Mouse (Mus musculus) neural tube, embryonic 11.5 days (tissue): ENCODE measurements at regions not wholly inside any gene's neighbourhood (a gene's known extent, or its start where the extent isn't known, plus 50 kb on each side); places are given as distances from the start of the nearest gene placed in this dataset.

Source experiments
- ATAC-seq: fragments of 200-750 bp; cut with Nextera tagmentation; 2 replicates; pipeline ENCODE4 v1.8.0; 2017; ENCODE audit warnings: moderate number of reproducible peaks, mild to moderate bottlenecking, moderate TSS enrichment, moderate library complexity; ENCODE audit not compliant: insufficient read depth, low FRiP score, low TSS enrichment
- DNase-seq: peaks from one replicate; pipeline ENCODE4 v3.0.0-alpha.2; 2015; ENCODE audit warnings: low spot score
- H3K27ac ChIP-seq: fragments of 300-500 bp; sonication (generic); 2 replicates; pipeline ENCODE4 v1.5.1; 2014; ENCODE audit warnings: low read depth, mild to moderate bottlenecking, low read length
- H3K27me3 ChIP-seq: fragments of 300-500 bp; sonication (generic); 2 replicates; pipeline ENCODE4 v1.6.1; 2014; ENCODE audit warnings: mild to moderate bottlenecking, low read length, mixed read lengths; ENCODE audit not compliant: control insufficient read depth, insufficient read depth
- H3K36me3 ChIP-seq: fragments of 300-500 bp; sonication (generic); 2 replicates; pipeline ENCODE4 v1.6.1; 2014; ENCODE audit warnings: mild to moderate bottlenecking, low read length, moderate library complexity, mixed read lengths; ENCODE audit not compliant: control insufficient read depth, insufficient read depth
- H3K4me1 ChIP-seq: fragments of 300-500 bp; sonication (generic); 2 replicates; pipeline ENCODE4 v1.6.1; 2014; ENCODE audit warnings: low read length, mixed read lengths; ENCODE audit not compliant: control insufficient read depth, insufficient read depth
- H3K4me2 ChIP-seq: fragments of 300-500 bp; sonication (generic); 2 replicates; pipeline ENCODE4 v1.6.1; 2014; ENCODE audit warnings: low read depth, mild to moderate bottlenecking, moderate library complexity
- H3K4me3 ChIP-seq: fragments of 300-500 bp; sonication (generic); 2 replicates; pipeline ENCODE4 v1.5.1; 2014; ENCODE audit warnings: low read depth, low read length
- H3K9ac ChIP-seq: fragments of 300-500 bp; sonication (generic); 2 replicates; pipeline ENCODE4 v1.6.1; 2014; ENCODE audit warnings: mild to moderate bottlenecking, low read length
- H3K9me3 ChIP-seq: fragments of 300-500 bp; sonication (generic); 2 replicates; pipeline ENCODE4 v1.6.1; 2016; ENCODE audit warnings: low read length; ENCODE audit not compliant: control insufficient read depth
- WGBS: fragments of 180-500 bp; shearing (Covaris S2); extraction: QIAGEN DNeasy Blood & Tissue Kit; methylation state at CpG from one replicate; pipeline ENCODE4 v1.1.7; 2014; 5-methylcytosine and 5-hydroxymethylcytosine counted together

GRCm38 (mm10) chr9:30625090-30625489 is 198.2 kb downstream of the Snx19 start:
- Histone ChIP-seq H3K4me1 (no peaks in the 10 kb centered on the region), H3K27me3 (no peaks in the 10 kb centered on the region), H3K9me3 (no peaks in the 10 kb centered on the region), H3K4me3 (no peak overlapping the region), H3K4me2 (no peak overlapping the region), H3K27ac (no peak overlapping the region), H3K36me3 (no peaks in the 10 kb centered on the region), H3K9ac (no peak overlapping the region)
- no peak for DNase-seq
- 85% methylated on average over 3 of the region's 3 CpGs for WGBS
- no peak for ATAC-seq

GRCm38 (mm10) chr9:30624481-30624880 is 197.6 kb downstream of the Snx19 start:
- Histone ChIP-seq H3K9ac (no peak overlapping the region), H3K27ac (no peak overlapping the region), H3K4me3 (no peak overlapping the region), H3K36me3 (no peaks in the 10 kb centered on the region), H3K4me1 (no peaks in the 10 kb centered on the region), H3K4me2 (no peak overlapping the region), H3K27me3 (no peaks in the 10 kb centered on the region), H3K9me3 (no peaks in the 10 kb centered on the region)
- ATAC-seq = no peak
- DNase-seq = no peak
- 88% methylated on average over 5 of the region's 5 CpGs for WGBS

- Histone ChIP-seq H3K9me3 (no peaks in the 10 kb centered on the region), H3K27me3 (no peaks in the 10 kb centered on the region), H3K4me3 (no peak overlapping the region), H3K4me2 (no peak overlapping the region), H3K27ac (no peak overlapping the region), H3K4me1 (no peaks in the 10 kb centered on the region), H3K36me3 (no peaks in the 10 kb centered on the region), H3K9ac (no peak overlapping the region)
- ATAC-seq (no peak), DNase-seq (no peak)
- WGBS = 86% methylated on average over 2 of the region's 2 CpGs
Measured at GRCm38 (mm10) chr9:30619325-30619724, 192.4 kb downstream of the Snx19 start.

GRCm38 (mm10) chr9:30618181-30618580 is 191.3 kb downstream of the Snx19 start:
- no peak for ATAC-seq
- 82% methylated on average over 2 of the region's 2 CpGs for WGBS
- no peak for DNase-seq
- Histone ChIP-seq H3K36me3 (no peaks in the 10 kb centered on the region), H3K27me3 (no peaks in the 10 kb centered on the region), H3K4me3 (no peak overlapping the region), H3K9me3 (no peaks in the 10 kb centered on the region), H3K4me2 (no peak overlapping the region), H3K9ac (no peak overlapping the region), H3K4me1 (no peaks in the 10 kb centered on the region), H3K27ac (no peak overlapping the region)

- H3K4me3 ChIP-seq = no peak overlapping the region
- H3K9ac ChIP-seq = no peak overlapping the region
- no peak overlapping the region for H3K4me2 ChIP-seq
- H3K36me3 ChIP-seq = no peaks in the 10 kb centered on the region
- ATAC-seq (no peak), DNase-seq (no peak)
- 79% methylated on average over 6 of the region's 6 CpGs for WGBS
- H3K4me1 ChIP-seq = no peaks in the 10 kb centered on the region
- H3K27ac ChIP-seq = no peak overlapping the region
- no peaks in the 10 kb centered on the region for H3K27me3 ChIP-seq
- no peaks in the 10 kb centered on the region for H3K9me3 ChIP-seq
Measured at GRCm38 (mm10) chr9:30613715-30614114, 186.8 kb downstream of the Snx19 start.

- H3K27me3 ChIP-seq = no peaks in the 10 kb centered on the region
- H3K4me2 ChIP-seq = no peak overlapping the region
- H3K27ac ChIP-seq = no peak overlapping the region
- no peak overlapping the region for H3K4me3 ChIP-seq
- no peaks in the 10 kb centered on the region for H3K4me1 ChIP-seq
- H3K9ac ChIP-seq = no peak overlapping the region
- ATAC-seq (no peak), DNase-seq (no peak)
- no peaks in the 10 kb centered on the region for H3K9me3 ChIP-seq
- H3K36me3 ChIP-seq = no peaks in the 10 kb centered on the region
- WGBS = 81% methylated on average over 5 of the region's 5 CpGs
Measured at GRCm38 (mm10) chr9:30613003-30613552, 186.2 kb downstream of the Snx19 start.

GRCm38 (mm10) chr9:30610328-30610727 is 183.4 kb downstream of the Snx19 start:
- Histone ChIP-seq H3K27me3 (no peaks in the 10 kb centered on the region), H3K4me2 (no peak overlapping the region), H3K9ac (no peak overlapping the region), H3K4me1 (no peaks in the 10 kb centered on the region), H3K27ac (no peak overlapping the region), H3K4me3 (no peak overlapping the region), H3K36me3 (no peaks in the 10 kb centered on the region), H3K9me3 (no peaks in the 10 kb centered on the region)
- ATAC-seq (no peak), DNase-seq (no peak)
- 91% methylated on average over 7 of the region's 7 CpGs for WGBS

- no peak overlapping the region for H3K27ac ChIP-seq
- no peak for DNase-seq
- H3K4me3 ChIP-seq = no peak overlapping the region
- WGBS = 87% methylated on average over 7 of the region's 7 CpGs
- no peaks in the 10 kb centered on the region for H3K27me3 ChIP-seq
- no peak overlapping the region for H3K9ac ChIP-seq
- no peak overlapping the region for H3K4me2 ChIP-seq
- H3K9me3 ChIP-seq = no peaks in the 10 kb centered on the region
- no peaks in the 10 kb centered on the region for H3K36me3 ChIP-seq
- no peaks in the 10 kb centered on the region for H3K4me1 ChIP-seq
- no peak for ATAC-seq
Measured at GRCm38 (mm10) chr9:30599756-30600155, 172.8 kb downstream of the Snx19 start.

GRCm38 (mm10) chr9:30597691-30598090 is 170.8 kb downstream of the Snx19 start:
- Histone ChIP-seq H3K27me3 (no peaks in the 10 kb centered on the region), H3K27ac (no peak overlapping the region), H3K4me1 (no peaks in the 10 kb centered on the region), H3K9me3 (no peaks in the 10 kb centered on the region), H3K36me3 (no peaks in the 10 kb centered on the region), H3K4me3 (no peak overlapping the region), H3K9ac (no peak overlapping the region), H3K4me2 (no peak overlapping the region)
- no peak for ATAC-seq
- no peak for DNase-seq
- WGBS = 68% methylated on average over 4 of the region's 4 CpGs
